In the genomic region with DNA sequence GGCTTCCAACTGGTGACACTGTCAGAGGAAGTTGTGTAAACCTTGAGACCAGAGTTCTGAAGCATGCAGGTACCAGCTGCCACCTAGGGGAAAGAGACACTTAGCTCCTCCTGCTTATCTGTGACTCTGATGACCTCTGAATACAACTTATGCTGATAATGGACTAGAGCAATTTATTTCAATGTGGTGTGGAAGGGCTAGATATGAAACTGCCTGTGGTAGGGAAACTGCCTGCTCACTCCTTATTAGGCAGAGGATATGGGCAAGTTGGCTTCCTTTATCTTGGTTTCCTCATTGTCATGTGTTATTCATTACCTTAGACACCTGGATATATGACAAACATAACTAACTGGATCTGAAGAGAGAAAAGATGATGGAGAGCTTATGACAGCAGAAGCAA, we compare ENCODE assay signal across 25 mouse cellular contexts. TPM values are rescaled to one million over a fixed set of nuclear protein-coding genes. Genes with fewer than 3 reads are reported as not detected.
DNase-seq lines count a peak whose midpoint lies in the region; ATAC-seq and TF ChIP-seq lines count a peak whose summit lies in the region.
"Had no signal": no experiment of that assay in that cellular context is flagged by ENCODE, and none has a peak within 500 bp of the region (broad histone marks: within the 10 kb centered on the region; RNA-seq: fewer than 3 reads in every experiment).

No protein-coding gene starts in this region.

- H3K4me3 ChIP-seq in G1E (ENCODE audit: low read depth, low read length): no peak overlapping the region
- no peak overlapping the region for H3K4me3 ChIP-seq in liver, embryonic 13.5 days (replicated peaks)
- no peak overlapping the region for H3K4me3 ChIP-seq in liver, postnatal 0 days (ENCODE audit: low read depth, low read length)
- H3K4me3 ChIP-seq in embryonic facial prominence, embryonic 10.5 days: no peak overlapping the region
- H3K4me3 ChIP-seq: embryonic facial prominence, embryonic 13.5 days; forebrain, embryonic 12.5 days; heart, embryonic 13.5 days; hindbrain, embryonic 12.5 days had no signal

- H3K27ac ChIP-seq in liver, embryonic 13.5 days: no peak overlapping the region
- H3K27ac ChIP-seq in liver, postnatal 0 days (ENCODE audit: low read depth): no peak overlapping the region
- no peak overlapping the region for H3K27ac ChIP-seq in embryonic facial prominence, embryonic 10.5 days (replicated peaks)
- H3K27ac ChIP-seq: embryonic facial prominence, embryonic 13.5 days; forebrain, embryonic 12.5 days; heart, embryonic 13.5 days; hindbrain, embryonic 12.5 days had no signal

- peak; percentile 28; the same call in 1 of the 2 replicates for ATAC-seq in G1E (ENCODE audit: extremely low read depth, insufficient number of reproducible peaks, low FRiP score, poor library complexity, severe bottlenecking)
- peak; percentile 87 for ATAC-seq in liver, embryonic 13.5 days (ENCODE audit: low read depth)
- no peak for ATAC-seq in liver, postnatal 0 days
- ATAC-seq: forebrain, embryonic 16.5 days; hindbrain, embryonic 16.5 days; inflammation-experienced regulatory T-cells, adult 6 months had no signal

- no peak overlapping the region for H3K9ac ChIP-seq in liver, embryonic 13.5 days
- no peak overlapping the region for H3K9ac ChIP-seq in liver, postnatal 0 days (replicated peaks)
- H3K9ac ChIP-seq: embryonic facial prominence, embryonic 13.5 days; forebrain, embryonic 12.5 days; heart, embryonic 13.5 days; hindbrain, embryonic 12.5 days had no signal

- H3K9me3 ChIP-seq in G1E (replicated peaks): no peaks in the 10 kb centered on the region
- H3K9me3 ChIP-seq in liver, embryonic 13.5 days (replicated peaks): no peaks in the 10 kb centered on the region
- H3K9me3 ChIP-seq in liver, postnatal 0 days (ENCODE audit: low read length): no peaks in the 10 kb centered on the region
- no peaks in the 10 kb centered on the region for H3K9me3 ChIP-seq in embryonic facial prominence, embryonic 10.5 days
- H3K9me3 ChIP-seq: forebrain, embryonic 12.5 days; heart, embryonic 13.5 days; hindbrain, embryonic 12.5 days had no signal

- TF ChIP-seq EP300 in liver, postnatal 0 days (IDR thresholded peaks at IDR 0.05; ENCODE audit: low read depth): peak; percentile 62; the same call in 1 of the 2 replicates

- H3K27me3 ChIP-seq in G1E (ENCODE audit: insufficient read depth, low read length): no peaks in the 10 kb centered on the region
- no peaks in the 10 kb centered on the region for H3K27me3 ChIP-seq in liver, embryonic 13.5 days
- no peaks in the 10 kb centered on the region for H3K27me3 ChIP-seq in liver, postnatal 0 days (ENCODE audit: insufficient read depth, low read length)
- H3K27me3 ChIP-seq in embryonic facial prominence, embryonic 10.5 days (replicated peaks; ENCODE audit: low read depth, poor library complexity, severe bottlenecking): no peaks in the 10 kb centered on the region
- H3K27me3 ChIP-seq: embryonic facial prominence, embryonic 13.5 days; forebrain, embryonic 12.5 days; heart, embryonic 13.5 days; hindbrain, embryonic 12.5 days had no signal

- DNase-seq in G1E (ENCODE audit: low spot score): no peak
- peak; percentile 30 for DNase-seq in c-Kit-positive CD71-positive TER-119-negative erythroid progenitor cells, embryonic 14.5 days (ENCODE audit: low read depth)
- peak; percentile 23 for DNase-seq in liver, embryonic 13.5 days
- DNase-seq in liver, postnatal 0 days: no peak
- DNase-seq in right cerebral cortex, adult 2 months (ENCODE audit: low spot score in 2 of 2): no peak
- DNase-seq in cerebellum, adult 9-10 months: no peak
- no peak for DNase-seq in embryonic facial prominence, embryonic 10.5 days (ENCODE audit: low spot score)
- DNase-seq in embryo, embryonic 10.5 days (ENCODE audit: low spot score): no peak
- DNase-seq: adrenal gland, adult 2 months; adrenal gland, postnatal 25 days; cerebellum, adult 18-20 months; cerebellum, postnatal 10 days; gastrocnemius, postnatal 36 days; heart, adult 11 months; heart, postnatal 4 days had no signal

- H3K4me1 ChIP-seq in G1E (ENCODE audit: insufficient read depth, low read depth, low read length): no peaks in the 10 kb centered on the region; the same call in 1 of the 2 replicates
- no peaks in the 10 kb centered on the region for H3K4me1 ChIP-seq in liver, embryonic 13.5 days (replicated peaks)
- no peaks in the 10 kb centered on the region for H3K4me1 ChIP-seq in liver, postnatal 0 days (ENCODE audit: insufficient read depth)
- no peaks in the 10 kb centered on the region for H3K4me1 ChIP-seq in embryonic facial prominence, embryonic 10.5 days
- H3K4me1 ChIP-seq: embryonic facial prominence, embryonic 13.5 days; forebrain, embryonic 12.5 days; heart, embryonic 13.5 days; hindbrain, embryonic 12.5 days had no signal

- H3K36me3 ChIP-seq in G1E (replicated peaks): no peaks in the 10 kb centered on the region
- H3K36me3 ChIP-seq in liver, embryonic 13.5 days: no peaks in the 10 kb centered on the region
- no peaks in the 10 kb centered on the region for H3K36me3 ChIP-seq in liver, postnatal 0 days (replicated peaks; ENCODE audit: insufficient read depth, low read length)
- no peaks in the 10 kb centered on the region for H3K36me3 ChIP-seq in embryonic facial prominence, embryonic 10.5 days (replicated peaks)
- H3K36me3 ChIP-seq: embryonic facial prominence, embryonic 13.5 days; forebrain, embryonic 12.5 days; heart, embryonic 13.5 days; hindbrain, embryonic 12.5 days had no signal

- H3K4me2 ChIP-seq in liver, embryonic 13.5 days: no peak overlapping the region
- no peak overlapping the region for H3K4me2 ChIP-seq in liver, postnatal 0 days (ENCODE audit: low read depth, low read length)
- H3K4me2 ChIP-seq: embryonic facial prominence, embryonic 13.5 days; forebrain, embryonic 12.5 days; heart, embryonic 13.5 days; hindbrain, embryonic 12.5 days had no signal

- TF ChIP-seq CTCF in G1E (IDR thresholded peaks at IDR 0.05; ENCODE audit: low read depth, low read length): no peak
- no peak for TF ChIP-seq CTCF in liver, postnatal 0 days (IDR thresholded peaks at IDR 0.05; ENCODE audit: low read depth)

RNA-seq across cellular contexts. Expression of a gene that starts 44.0 kb away (rescaled TPM):
- not detected in 2 replicates for total RNA-seq in G1E (2014; fragmentation: Nextera tagmentation)
- total RNA-seq in G1E (2017): 0.06 and 0.27 TPM in 2 replicates
- not detected in 2 replicates for polyA plus RNA-seq in G1E (2012)
- not detected in 2 replicates for polyA plus RNA-seq in liver, embryonic 13.5 days (2015; fragmentation: Nextera tagmentation; extraction: Ambion mirVana)
- polyA plus RNA-seq in liver, postnatal 0 days (2015; fragmentation: Nextera tagmentation; extraction: Ambion mirVana): not detected in 2 replicates
- polyA plus RNA-seq in embryonic facial prominence, embryonic 10.5 days (2016; fragmentation: Nextera tagmentation; extraction: Ambion mirVana): not detected in 2 replicates
- total RNA-seq: adrenal gland, adult 2 months; adrenal gland, postnatal 25 days; gastrocnemius, adult 8-10 months; gastrocnemius, postnatal 36 days; heart, postnatal 4 days had no signal
- polyA plus RNA-seq: adrenal gland, adult 2 months; C2C12; embryonic facial prominence, embryonic 13.5 days; forebrain, embryonic 12.5 days; forebrain, embryonic 16.5 days; heart, embryonic 13.5 days; heart, postnatal 0 days; hindbrain, embryonic 12.5 days; hindbrain, embryonic 16.5 days; inflammation-experienced regulatory T-cells, adult 6 months had no signal

Comparison
In these comparisons a context has a peak if more than half of its experiments do, and no peak if none do; other contexts are left out.
1. DNase-seq: peak in c-Kit-positive CD71-positive TER-119-negative erythroid progenitor cells, embryonic 14.5 days (single experiment) and liver, embryonic 13.5 days (single experiment); none in G1E (single experiment), liver, postnatal 0 days (single experiment), right cerebral cortex, adult 2 months (0 of 2), cerebellum, adult 9-10 months (single experiment), embryonic facial prominence, embryonic 10.5 days (single experiment) and embryo, embryonic 10.5 days (single experiment).